Mouse (Mus musculus) hindbrain, embryonic 11.5 days (tissue): ENCODE data around the gene Efhd1. TPM values are rescaled to one million over a fixed set of nuclear protein-coding genes. Genes with fewer than 3 reads are reported as not detected.

Experiments used
- ATAC-seq: fragments of 200-750 bp; cut with Nextera tagmentation; 2 replicates; pipeline ENCODE4 v1.8.0; 2017; ENCODE audit warnings: mild to moderate bottlenecking, moderate TSS enrichment, moderate library complexity; ENCODE audit not compliant: low FRiP score
- DNase-seq: peaks from one replicate; pipeline ENCODE4 v3.0.0-alpha.2; 2015; ENCODE audit warnings: low spot score
- H3K27ac ChIP-seq: fragments of 300-500 bp; sonication (generic); 2 replicates; pipeline ENCODE4 v1.5.1; 2014; ENCODE audit warnings: mild to moderate bottlenecking, low read depth, low read length
- H3K27me3 ChIP-seq: fragments of 300-500 bp; sonication (generic); 2 replicates; pipeline ENCODE4 v1.6.1; 2014; ENCODE audit warnings: mild to moderate bottlenecking, low read length, moderate library complexity, mixed read lengths; ENCODE audit not compliant: control insufficient read depth, insufficient read depth
- H3K36me3 ChIP-seq: fragments of 300-500 bp; sonication (generic); 2 replicates; pipeline ENCODE4 v1.6.1; 2014; ENCODE audit warnings: mild to moderate bottlenecking, low read length, moderate library complexity, mixed read lengths; ENCODE audit not compliant: control insufficient read depth, insufficient read depth
- H3K4me1 ChIP-seq: fragments of 300-500 bp; sonication (generic); replicated peaks from 2 replicates; pipeline ENCODE4 v1.6.1; 2014; ENCODE audit warnings: low read length, mixed read lengths; ENCODE audit not compliant: control insufficient read depth, insufficient read depth
- H3K4me2 ChIP-seq: fragments of 300-500 bp; sonication (generic); replicated peaks from 2 replicates; pipeline ENCODE4 v1.6.1; 2014; ENCODE audit warnings: mild to moderate bottlenecking, low read depth, low read length
- H3K4me3 ChIP-seq: fragments of 300-500 bp; sonication (generic); 2 replicates; pipeline ENCODE4 v1.5.1; 2014; ENCODE audit warnings: low read depth, low read length
- H3K9ac ChIP-seq: fragments of 300-500 bp; sonication (generic); 2 replicates; pipeline ENCODE4 v1.6.1; 2014; ENCODE audit warnings: low read depth, low read length
- H3K9me3 ChIP-seq: fragments of 300-500 bp; sonication (generic); 2 replicates; pipeline ENCODE4 v1.6.1; 2016; ENCODE audit warnings: low read length; ENCODE audit not compliant: control insufficient read depth
- WGBS: fragments of 180-500 bp; shearing (Covaris S2); extraction: QIAGEN DNeasy Blood & Tissue Kit; methylation state at CpG from one replicate; pipeline ENCODE4 v1.1.7; 2014; 5-methylcytosine and 5-hydroxymethylcytosine counted together
- polyA plus RNA-seq: library from polyadenylated mRNA; unstranded; fragments of >200 nt; fragmentation: Nextera tagmentation; extraction: Ambion mirVana; gene quantifications from 2 replicates; pipeline ENCODE4 v1.2.1, GENCODE M21; 2014

Efhd1 gene
- polyA plus RNA-seq, result 0.14 and 0.52 TPM in 2 replicates

GRCm38 (mm10) chr1:87264134-87265006, at the start of gene Efhd1:
TSS of gene Efhd1 (plus strand) at chr1:87264363.
- Histone ChIP-seq H3K4me3 (peak within 1 kb of the TSS; percentile 47), H3K9me3 (no peaks in the 10 kb centered on the region), H3K36me3 (no peaks in the 10 kb centered on the region), H3K27me3 (peaks cover 53% of the 10 kb centered on the region), H3K27ac (no peak within 1 kb of the TSS), H3K4me1 (peaks cover 4% of the 10 kb centered on the region), H3K9ac (peak within 1 kb of the TSS; percentile 55), H3K4me2 (peak within 1 kb of the TSS; percentile 99)
- DNase-seq (peak; percentile 67), ATAC-seq (peak; percentile 70)
- WGBS, result under 1% methylated on average over 70 of the region's 70 CpGs

- WGBS, result 45% methylated on average over 4 of the region's 4 CpGs
These were observed 49.4 kb upstream of the Efhd1 start for GRCm38 (mm10) chr1:87214748-87215147.

GRCm38 (mm10) chr1:87217938-87218337, 46.2 kb upstream of the Efhd1 start:
- no peak for DNase-seq
- 57% methylated on average over 3 of the region's 3 CpGs for WGBS
- H3K36me3 ChIP-seq, result peaks cover 13% of the 10 kb centered on the region
- H3K27me3 ChIP-seq, result no peaks in the 10 kb centered on the region
- no peak overlapping the region for H3K4me3 ChIP-seq
- no peak overlapping the region for H3K9ac ChIP-seq
- H3K9me3 ChIP-seq, result no peaks in the 10 kb centered on the region
- H3K27ac ChIP-seq, result no peak overlapping the region
- no peak overlapping the region for H3K4me2 ChIP-seq
- no peak for ATAC-seq
- peaks cover 4% of the 10 kb centered on the region for H3K4me1 ChIP-seq

More at GRCm38 (mm10) chr1:87214748-87215147, 49.4 kb upstream of the Efhd1 start:
- DNase-seq (peak; percentile 14), ATAC-seq (no peak)
- Histone ChIP-seq H3K9ac (peak overlapping the region; percentile 95), H3K4me2 (peak overlapping the region; percentile 65), H3K4me3 (peak overlapping the region; percentile 77), H3K36me3 (0 out of 2 replicates have a peak, but pooled peaks cover 1% of the 10 kb centered on the region), H3K4me1 (peaks cover 4% of the 10 kb centered on the region), H3K9me3 (no peaks in the 10 kb centered on the region), H3K27me3 (no peaks in the 10 kb centered on the region), H3K27ac (peak overlapping the region; percentile 99)

- ATAC-seq, result no peak
- 94% methylated on average over 8 of the region's 8 CpGs for WGBS
These were observed 38.4 kb upstream of the Efhd1 start for GRCm38 (mm10) chr1:87225739-87226138.

GRCm38 (mm10) chr1:87226409-87227159, 37.6 kb upstream of the Efhd1 start:
- Histone ChIP-seq H3K27ac (no peak overlapping the region), H3K9me3 (no peaks in the 10 kb centered on the region), H3K36me3 (peaks cover 26% of the 10 kb centered on the region), H3K4me3 (no peak overlapping the region), H3K4me1 (no peaks in the 10 kb centered on the region), H3K27me3 (no peaks in the 10 kb centered on the region), H3K4me2 (no peak overlapping the region), H3K9ac (no peak overlapping the region)
- ATAC-seq (no peak), DNase-seq (no peak)
- 80% methylated on average over 1 of the region's 1 CpGs for WGBS

More at GRCm38 (mm10) chr1:87225739-87226138, 38.4 kb upstream of the Efhd1 start:
- DNase-seq, result no peak
- Histone ChIP-seq H3K9ac (no peak overlapping the region), H3K27me3 (no peaks in the 10 kb centered on the region), H3K4me2 (no peak overlapping the region), H3K4me1 (no peaks in the 10 kb centered on the region), H3K9me3 (no peaks in the 10 kb centered on the region), H3K36me3 (peaks cover 27% of the 10 kb centered on the region), H3K4me3 (no peak overlapping the region), H3K27ac (no peak overlapping the region)

GRCm38 (mm10) chr1:87227160-87227550, 37.0 kb upstream of the Efhd1 start:
- no peak for ATAC-seq
- Histone ChIP-seq H3K4me2 (no peak overlapping the region), H3K4me3 (no peak overlapping the region), H3K9ac (no peak overlapping the region), H3K4me1 (no peaks in the 10 kb centered on the region), H3K36me3 (peaks cover 26% of the 10 kb centered on the region), H3K27ac (no peak overlapping the region), H3K9me3 (no peaks in the 10 kb centered on the region), H3K27me3 (no peaks in the 10 kb centered on the region)
- 90% methylated on average over 3 of the region's 3 CpGs for WGBS
- no peak for DNase-seq

- Histone ChIP-seq H3K27ac (no peak overlapping the region), H3K4me2 (no peak overlapping the region), H3K27me3 (no peaks in the 10 kb centered on the region), H3K4me3 (no peak overlapping the region), H3K9ac (no peak overlapping the region), H3K36me3 (peaks cover 15% of the 10 kb centered on the region), H3K9me3 (no peaks in the 10 kb centered on the region), H3K4me1 (no peaks in the 10 kb centered on the region)
- ATAC-seq (no peak), DNase-seq (no peak)
- 73% methylated on average over 5 of the region's 5 CpGs for WGBS
These were observed 33.6 kb upstream of the Efhd1 start for GRCm38 (mm10) chr1:87230606-87231005.

- no peak overlapping the region for H3K4me3 ChIP-seq
- WGBS, result 80% methylated on average over 7 of the region's 7 CpGs
- no peak for ATAC-seq
These were observed 32.0 kb upstream of the Efhd1 start for GRCm38 (mm10) chr1:87232197-87232596.

More at GRCm38 (mm10) chr1:87232197-87232596, 32.0 kb upstream of the Efhd1 start:
- Histone ChIP-seq H3K4me1 (no peaks in the 10 kb centered on the region), H3K9me3 (no peaks in the 10 kb centered on the region), H3K4me2 (no peak overlapping the region), H3K27ac (no peak overlapping the region), H3K36me3 (peaks cover 7% of the 10 kb centered on the region), H3K27me3 (no peaks in the 10 kb centered on the region), H3K9ac (no peak overlapping the region)
- DNase-seq, result no peak
